Mouse (Mus musculus): Measurements from ENCODE around the gene Fras1.

GRCm38 (mm10) chr5:96402555-96402954 is 28.8 kb downstream of the Fras1 start:
- TF ChIP-seq CTCF (conservative IDR thresholded peaks at IDR 0.05 in 1 of 2, IDR thresholded peaks at IDR 0.05 in 1 of 2; ENCODE audit: low read depth in 2 of 2, low read length in 2 of 2) (no peak), JUND (conservative IDR thresholded peaks at IDR 0.05; ENCODE audit: low read depth, low read length) (no peak), MAX (IDR thresholded peaks at IDR 0.05; ENCODE audit: low read length) (no peak), EP300 (IDR thresholded peaks at IDR 0.05; ENCODE audit: low read length) (no peak), ZNF384 (IDR thresholded peaks at IDR 0.05; ENCODE audit: low read depth, low read length) (no peak), SIN3A (IDR thresholded peaks at IDR 0.05; ENCODE audit: low read length) (no peak), ELF1 (IDR thresholded peaks at IDR 0.05; ENCODE audit: low read depth, low read length) (no peak), JUN (IDR thresholded peaks at IDR 0.05; ENCODE audit: insufficient read depth, low read depth, low read length) (no peak)
